Mouse (Mus musculus): ENCODE results near the gene G3bp1. TPM values are rescaled to one million over a fixed set of nuclear protein-coding genes. Genes with fewer than 3 reads are reported as not detected.
A peak's percentile ranks its signal among the peaks of the same experiment; 100 is the strongest.

The G3bp1 gene
- polyA plus RNA-seq, 1 experiment from 2014 or later, result 182 TPM

DNA sequence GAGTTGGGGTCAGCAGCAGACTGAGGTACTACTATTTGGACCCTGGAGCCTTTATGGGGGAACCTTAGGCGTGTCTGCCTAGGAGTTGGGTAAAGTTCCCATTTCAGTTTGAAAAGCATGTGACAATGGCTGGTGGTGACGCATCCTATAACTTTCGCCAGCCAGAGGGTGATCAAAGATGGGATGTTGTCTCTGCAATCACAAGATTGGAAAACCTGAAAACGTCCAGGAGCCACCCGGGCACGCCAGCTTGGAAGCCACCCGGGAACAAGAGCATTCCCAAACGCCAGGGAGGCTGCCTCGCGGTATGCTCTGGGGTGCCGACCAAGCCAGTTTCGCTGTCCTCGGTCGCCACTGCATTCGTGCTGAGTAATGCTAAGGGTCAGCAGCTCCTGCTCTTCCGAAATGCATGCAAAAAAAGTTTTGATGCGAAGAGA lies 856 bp upstream of the G3bp1 start:
- Histone ChIP-seq H3K9me3 (replicated peaks) (no peaks in the 10 kb centered on the region), H3K4me2 (peak overlapping the region; percentile 67), H3K27ac (peak overlapping the region; percentile 82), H3K4me1 (peaks cover 28% of the 10 kb centered on the region), H3K4me3 (peak overlapping the region; percentile 93), H3K27me3 (no peaks in the 10 kb centered on the region), H3K36me3 (ENCODE audit: poor library complexity, severe bottlenecking) (peaks cover 21% of the 10 kb centered on the region), H3K9ac (peak overlapping the region; percentile 70)
- peak; percentile 9; the same call in 1 of the 2 replicates for ATAC-seq
- WGBS, result 4% methylated on average over 17 of the region's 17 CpGs

- Histone ChIP-seq H3K9ac (peak overlapping the region; percentile 96), H3K27me3 (no peaks in the 10 kb centered on the region), H3K4me3 (peak overlapping the region; percentile 93), H3K4me2 (peak overlapping the region; percentile 88), H3K36me3 (ENCODE audit: poor library complexity, severe bottlenecking) (peaks cover 36% of the 10 kb centered on the region), H3K4me1 (peaks cover 34% of the 10 kb centered on the region), H3K27ac (peak overlapping the region; percentile 84), H3K9me3 (replicated peaks) (no peaks in the 10 kb centered on the region)
- no peak for ATAC-seq
- WGBS, result under 1% methylated on average over 45 of the region's 46 CpGs
Measured at GRCm38 (mm10) chr11:55469923-55470691, 622 bp downstream of the G3bp1 start.

- peak overlapping the region; percentile 88 for H3K4me2 ChIP-seq
- peaks cover 34% of the 10 kb centered on the region for H3K4me1 ChIP-seq
- H3K4me3 ChIP-seq, result peak overlapping the region; percentile 93
- no peaks in the 10 kb centered on the region for H3K27me3 ChIP-seq
- H3K36me3 ChIP-seq (ENCODE audit: poor library complexity, severe bottlenecking), result peaks cover 36% of the 10 kb centered on the region
- no peak for ATAC-seq
- no peaks in the 10 kb centered on the region for H3K9me3 ChIP-seq (replicated peaks)
- H3K27ac ChIP-seq, result no peak overlapping the region
- 63% methylated on average over 8 of the region's 8 CpGs for whole genome bisulfite sequencing
- peak overlapping the region; percentile 96 for H3K9ac ChIP-seq
Measured at GRCm38 (mm10) chr11:55470761-55471160, 1.3 kb downstream of the G3bp1 start.

GRCm38 (mm10) chr11:55471467-55471866 lies 2.0 kb downstream of the G3bp1 start:
- Histone ChIP-seq H3K9ac (peak overlapping the region; percentile 96; the same call in 1 of the 2 replicates), H3K4me2 (peak overlapping the region; percentile 88), H3K27me3 (no peaks in the 10 kb centered on the region), H3K4me3 (peak overlapping the region; percentile 93), H3K4me1 (peaks cover 34% of the 10 kb centered on the region), H3K36me3 (ENCODE audit: poor library complexity, severe bottlenecking) (peaks cover 39% of the 10 kb centered on the region), H3K27ac (no peak overlapping the region), H3K9me3 (replicated peaks) (no peaks in the 10 kb centered on the region)
- ATAC-seq, result no peak
- 93% methylated on average over 7 of the region's 7 CpGs for WGBS

DNA sequence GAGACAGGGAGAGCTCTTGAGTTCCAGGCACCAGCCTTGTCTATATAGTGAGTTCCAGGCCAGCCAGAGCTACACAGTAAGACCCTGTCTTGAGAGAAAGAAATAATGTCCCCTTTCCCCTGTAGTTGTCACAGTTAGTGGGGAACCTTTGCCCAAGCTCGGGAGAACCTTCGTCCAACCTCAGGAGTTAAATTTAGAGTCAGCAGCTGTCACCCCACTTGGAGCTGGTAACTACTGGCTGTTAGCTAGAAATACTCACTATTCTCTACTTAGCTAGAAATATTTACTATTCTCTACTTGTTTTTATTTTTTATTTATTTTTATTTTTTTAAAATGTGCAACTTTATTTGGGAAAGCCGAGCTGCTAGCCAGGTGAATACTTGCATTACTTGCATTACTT lies 3.7 kb downstream of the G3bp1 start:
- no peak for ATAC-seq
- Histone ChIP-seq H3K9me3 (replicated peaks) (no peaks in the 10 kb centered on the region), H3K27ac (no peak overlapping the region), H3K36me3 (ENCODE audit: poor library complexity, severe bottlenecking) (peaks cover 39% of the 10 kb centered on the region), H3K4me1 (peaks cover 32% of the 10 kb centered on the region), H3K4me3 (no peak overlapping the region), H3K9ac (no peak overlapping the region), H3K27me3 (no peaks in the 10 kb centered on the region), H3K4me2 (no peak overlapping the region)
- WGBS, result 93% methylated on average over 3 of the region's 3 CpGs

- no peaks in the 10 kb centered on the region for H3K4me1 ChIP-seq
- ATAC-seq, result no peak
- H3K27ac ChIP-seq, result no peak overlapping the region
- H3K4me3 ChIP-seq, result no peak overlapping the region
- no peak overlapping the region for H3K9ac ChIP-seq
- 92% methylated on average over 7 of the region's 7 CpGs for WGBS
- H3K9me3 ChIP-seq (replicated peaks), result no peaks in the 10 kb centered on the region
- no peaks in the 10 kb centered on the region for H3K27me3 ChIP-seq
- peaks cover 80% of the 10 kb centered on the region for H3K36me3 ChIP-seq (ENCODE audit: poor library complexity, severe bottlenecking)
- H3K4me2 ChIP-seq, result no peak overlapping the region
Measured at GRCm38 (mm10) chr11:55485443-55485842, 16.0 kb downstream of the G3bp1 start.

DNA sequence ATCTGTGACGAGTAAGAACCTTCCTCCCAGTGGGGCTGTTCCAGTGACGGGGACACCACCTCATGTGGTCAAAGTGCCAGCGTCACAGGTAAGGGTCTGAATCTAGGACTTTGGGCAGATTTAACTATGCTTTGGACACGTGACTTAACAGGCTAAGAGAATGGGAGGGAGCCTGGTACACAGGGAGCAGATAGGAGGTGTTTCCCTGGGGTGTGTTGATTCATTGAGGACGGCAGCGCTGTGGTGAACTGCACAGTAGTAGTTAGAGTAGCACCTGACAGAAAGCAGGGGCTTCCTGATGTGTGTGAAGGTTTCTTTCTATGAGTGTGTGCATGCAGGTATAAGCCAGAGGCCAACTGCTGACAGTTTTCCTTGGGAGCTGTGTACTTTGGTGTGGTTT lies 26.7 kb downstream of the G3bp1 start:
- Histone ChIP-seq H3K36me3 (ENCODE audit: poor library complexity, severe bottlenecking) (peaks cover 97% of the 10 kb centered on the region), H3K4me3 (no peak overlapping the region), H3K9me3 (replicated peaks) (no peaks in the 10 kb centered on the region), H3K27me3 (no peaks in the 10 kb centered on the region), H3K27ac (no peak overlapping the region), H3K4me1 (no peaks in the 10 kb centered on the region), H3K4me2 (no peak overlapping the region), H3K9ac (no peak overlapping the region)
- WGBS, result 88% methylated on average over 6 of the region's 6 CpGs
- no peak for ATAC-seq

DNA sequence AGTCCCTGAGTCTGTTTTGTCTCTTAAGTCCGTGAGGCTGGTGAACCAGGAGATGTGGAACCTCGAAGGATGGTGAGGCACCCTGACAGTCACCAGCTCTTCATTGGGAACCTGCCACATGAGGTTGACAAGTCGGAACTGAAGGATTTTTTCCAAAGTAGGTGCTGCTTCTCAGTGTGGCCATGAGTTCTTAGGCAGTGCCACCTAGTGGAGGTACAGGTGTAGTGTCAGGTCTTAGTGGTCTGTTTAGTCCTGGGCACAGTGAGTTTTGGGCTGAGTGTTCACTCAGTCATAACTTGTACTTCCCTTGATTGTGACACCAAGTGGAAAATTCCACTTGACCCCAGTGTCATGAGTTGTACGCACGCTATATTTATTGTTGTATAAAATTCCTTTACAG lies 28.4 kb downstream of the G3bp1 start:
- no peak overlapping the region for H3K4me2 ChIP-seq
- H3K27ac ChIP-seq, result no peak overlapping the region
- no peaks in the 10 kb centered on the region for H3K9me3 ChIP-seq (replicated peaks)
- H3K27me3 ChIP-seq, result no peaks in the 10 kb centered on the region
- WGBS, result 67% methylated on average over 5 of the region's 5 CpGs
- H3K4me1 ChIP-seq, result no peaks in the 10 kb centered on the region
- H3K36me3 ChIP-seq (ENCODE audit: poor library complexity, severe bottlenecking), result peaks cover 96% of the 10 kb centered on the region
- ATAC-seq, result no peak
- no peak overlapping the region for H3K9ac ChIP-seq
- no peak overlapping the region for H3K4me3 ChIP-seq

DNA sequence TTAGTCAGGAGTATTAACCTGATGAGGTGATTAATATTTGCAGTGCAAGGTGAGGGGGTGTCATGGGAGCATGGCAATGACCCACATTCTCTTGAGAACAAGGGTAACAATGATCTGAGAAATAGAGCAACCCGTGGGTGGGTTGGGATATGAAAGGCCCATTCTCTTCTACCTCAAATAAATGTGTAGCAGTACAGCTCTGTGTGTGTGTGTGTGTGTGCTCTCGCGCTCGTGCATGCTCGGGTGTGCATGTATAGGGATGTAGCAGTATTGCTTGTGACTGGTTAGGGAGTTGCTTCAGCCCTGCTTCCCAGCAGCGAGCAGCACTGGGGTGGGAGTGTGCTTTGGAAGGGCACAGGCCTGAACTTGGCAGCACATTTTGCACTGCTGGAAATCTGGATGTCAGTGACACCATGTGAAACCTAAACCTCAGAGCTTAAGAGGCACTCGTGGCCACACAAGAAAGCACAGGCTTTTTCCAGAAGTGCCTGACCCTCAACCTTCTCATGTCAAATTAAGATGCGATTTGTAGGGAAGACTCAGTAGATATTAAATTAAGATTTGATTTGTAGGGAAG lies 32.6 kb downstream of the G3bp1 start:
- Histone ChIP-seq H3K36me3 (ENCODE audit: poor library complexity, severe bottlenecking) (peaks cover 56% of the 10 kb centered on the region), H3K4me1 (no peaks in the 10 kb centered on the region), H3K27ac (no peak overlapping the region), H3K4me3 (no peak overlapping the region), H3K9ac (no peak overlapping the region), H3K4me2 (no peak overlapping the region), H3K27me3 (no peaks in the 10 kb centered on the region), H3K9me3 (replicated peaks) (no peaks in the 10 kb centered on the region)
- no peak for ATAC-seq
- WGBS, result 84% methylated on average over 8 of the region's 8 CpGs

- ATAC-seq, result 0 out of 2 replicates have a peak, but pooled peaks have one; percentile 31
- H3K27ac ChIP-seq, result no peak overlapping the region
- no peaks in the 10 kb centered on the region for H3K9me3 ChIP-seq (replicated peaks)
- no peaks in the 10 kb centered on the region for H3K27me3 ChIP-seq
- no peak overlapping the region for H3K4me2 ChIP-seq
- H3K4me3 ChIP-seq, result no peak overlapping the region
- no peak overlapping the region for H3K9ac ChIP-seq
- no peaks in the 10 kb centered on the region for H3K4me1 ChIP-seq
- WGBS, result 91% methylated on average over 5 of the region's 5 CpGs
- peaks cover 48% of the 10 kb centered on the region for H3K36me3 ChIP-seq (ENCODE audit: poor library complexity, severe bottlenecking)
Measured at GRCm38 (mm10) chr11:55502886-55503285, 33.4 kb downstream of the G3bp1 start.

DNA sequence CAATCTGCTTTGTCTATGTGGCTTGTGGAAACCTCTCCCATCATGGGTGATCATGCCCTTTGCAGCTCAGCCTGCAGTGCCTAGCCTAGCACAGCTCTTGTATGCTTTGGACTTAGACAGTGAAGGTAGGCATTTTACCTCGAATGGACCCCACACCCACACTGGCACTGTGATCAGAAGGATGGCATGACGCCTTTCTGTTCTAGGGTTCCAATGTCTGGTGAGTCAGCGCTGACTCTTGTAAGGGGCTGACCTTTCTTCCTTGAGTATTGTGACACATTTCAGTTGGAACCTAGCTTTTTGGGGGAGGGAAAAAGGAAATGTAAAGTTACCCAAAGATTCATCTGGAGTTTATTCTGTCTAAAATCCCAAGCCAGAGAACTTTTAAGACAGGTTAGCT lies 36.0 kb downstream of the G3bp1 start:
- no peak overlapping the region for H3K4me2 ChIP-seq
- H3K36me3 ChIP-seq (ENCODE audit: poor library complexity, severe bottlenecking), result peaks cover 24% of the 10 kb centered on the region
- WGBS, result 91% methylated on average over 3 of the region's 3 CpGs
- H3K27ac ChIP-seq, result no peak overlapping the region
- no peak overlapping the region for H3K9ac ChIP-seq
- no peaks in the 10 kb centered on the region for H3K27me3 ChIP-seq
- H3K4me3 ChIP-seq, result no peak overlapping the region
- no peaks in the 10 kb centered on the region for H3K4me1 ChIP-seq
- no peak for ATAC-seq
- H3K9me3 ChIP-seq (replicated peaks), result no peaks in the 10 kb centered on the region

- Histone ChIP-seq H3K9me3 (replicated peaks) (no peaks in the 10 kb centered on the region), H3K4me3 (no peak overlapping the region), H3K9ac (no peak overlapping the region), H3K27ac (no peak overlapping the region), H3K4me1 (no peaks in the 10 kb centered on the region), H3K36me3 (ENCODE audit: poor library complexity, severe bottlenecking) (no peaks in the 10 kb centered on the region), H3K4me2 (no peak overlapping the region), H3K27me3 (no peaks in the 10 kb centered on the region)
- peak; percentile 48; the same call in 1 of the 2 replicates for ATAC-seq
- 56% methylated on average over 5 of the region's 5 CpGs for WGBS
Measured at GRCm38 (mm10) chr11:55511374-55511773, 41.9 kb downstream of the G3bp1 start.

Data from forebrain, embryonic 13.5 days (tissue).